Mouse (Mus musculus): ENCODE results near the gene Fam219a.

DNA sequence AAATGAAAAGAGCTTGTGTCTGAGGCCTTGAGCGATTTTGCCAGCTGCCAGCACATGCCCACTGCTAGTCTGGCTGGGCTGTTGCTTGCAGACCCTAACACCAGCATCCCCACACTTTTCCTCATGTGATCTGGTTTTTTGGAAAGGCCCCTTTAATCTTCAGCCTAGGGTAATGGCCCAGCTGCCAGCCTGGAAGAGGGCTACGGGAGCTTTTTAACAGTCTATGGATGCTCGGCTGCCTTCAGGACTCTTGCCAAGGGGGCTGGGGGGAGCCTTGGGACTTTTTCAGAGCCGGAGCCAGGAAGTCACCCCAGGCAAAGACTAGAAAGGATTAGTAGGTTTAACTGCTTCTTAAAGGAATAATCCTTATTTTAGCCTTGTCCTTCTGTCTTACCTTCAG lies 56.0 kb downstream of the Fam219a start:
- TF ChIP-seq CTCF (IDR thresholded peaks at IDR 0.05; ENCODE audit: low read depth, low read length) (no peak), GATA1 (IDR thresholded peaks at IDR 0.05; ENCODE audit: borderline replicate concordance, low read length) (no peak)
